Mouse (Mus musculus): ENCODE data around the gene Tespa1. TPM values are rescaled to one million over a fixed set of nuclear protein-coding genes. Genes with fewer than 3 reads are reported as not detected.
"Not testable (repeated sequence)": the region's sequence is repeated elsewhere in the genome, so short reads cannot be mapped to it uniquely, and the experiment has no call there.

Tespa1 gene
- polyA plus RNA-seq, 1 experiment: 72.4 TPM

- Histone ChIP-seq H3K36me3 (ENCODE audit: control insufficient read depth, insufficient read depth, low read length) (peaks cover 17% of the 10 kb centered on the region), H3K4me3 (ENCODE audit: control insufficient read depth, insufficient read depth, low read length) (no peak overlapping the region), H3K4me1 (replicated peaks; ENCODE audit: control insufficient read depth, insufficient read depth, low read length) (no peaks in the 10 kb centered on the region), H3K27me3 (ENCODE audit: control insufficient read depth, insufficient read depth, low read length) (no peaks in the 10 kb centered on the region), H3K27ac (ENCODE audit: control insufficient read depth, insufficient read depth, low read length) (no peak overlapping the region)
- WGBS: 96% methylated on average over 2 of the region's 2 CpGs
- TF ChIP-seq CTCF (IDR thresholded peaks at IDR 0.05; ENCODE audit: borderline replicate concordance, control insufficient read depth, extremely low read depth, insufficient read depth, low read length, poor library complexity) (no peak), POLR2A (IDR thresholded peaks at IDR 0.05; ENCODE audit: control insufficient read depth, extremely low read depth, insufficient read depth, low read length, poor library complexity) (no peak)
- DNase-seq: no peak
Measured at GRCm38 (mm10) chr10:130370005-130370682, 47.5 kb downstream of the Tespa1 start.

GRCm38 (mm10) chr10:130371644-130372043 lies 49.0 kb downstream of the Tespa1 start:
- WGBS: 90% methylated on average over 1 of the region's 1 CpGs
- no peaks in the 10 kb centered on the region for H3K4me1 ChIP-seq (replicated peaks; ENCODE audit: control insufficient read depth, insufficient read depth, low read length)
- H3K36me3 ChIP-seq (ENCODE audit: control insufficient read depth, insufficient read depth, low read length): peaks cover 7% of the 10 kb centered on the region
- H3K4me3 ChIP-seq (ENCODE audit: control insufficient read depth, insufficient read depth, low read length): no peak overlapping the region
- H3K27ac ChIP-seq (ENCODE audit: control insufficient read depth, insufficient read depth, low read length): no peak overlapping the region
- TF ChIP-seq POLR2A (IDR thresholded peaks at IDR 0.05; ENCODE audit: control insufficient read depth, extremely low read depth, insufficient read depth, low read length, poor library complexity) (no peak), CTCF (IDR thresholded peaks at IDR 0.05; ENCODE audit: borderline replicate concordance, control insufficient read depth, extremely low read depth, insufficient read depth, low read length, poor library complexity) (no peak)
- DNase-seq: no peak
- H3K27me3 ChIP-seq (ENCODE audit: control insufficient read depth, insufficient read depth, low read length): no peaks in the 10 kb centered on the region

- TF ChIP-seq POLR2A (IDR thresholded peaks at IDR 0.05; ENCODE audit: control insufficient read depth, extremely low read depth, insufficient read depth, low read length, poor library complexity) (no peak), CTCF (IDR thresholded peaks at IDR 0.05; ENCODE audit: borderline replicate concordance, control insufficient read depth, extremely low read depth, insufficient read depth, low read length, poor library complexity) (no peak)
- peaks cover 5% of the 10 kb centered on the region for H3K36me3 ChIP-seq (ENCODE audit: control insufficient read depth, insufficient read depth, low read length)
- no peak overlapping the region for H3K4me3 ChIP-seq (ENCODE audit: control insufficient read depth, insufficient read depth, low read length)
- no peak overlapping the region for H3K27ac ChIP-seq (ENCODE audit: control insufficient read depth, insufficient read depth, low read length)
- no peak for DNase-seq
- H3K27me3 ChIP-seq (ENCODE audit: control insufficient read depth, insufficient read depth, low read length): no peaks in the 10 kb centered on the region
- WGBS: 96% methylated on average over 2 of the region's 2 CpGs
- no peaks in the 10 kb centered on the region for H3K4me1 ChIP-seq (replicated peaks; ENCODE audit: control insufficient read depth, insufficient read depth, low read length)
Measured at GRCm38 (mm10) chr10:130372491-130373173, 50.0 kb downstream of the Tespa1 start.

DNA sequence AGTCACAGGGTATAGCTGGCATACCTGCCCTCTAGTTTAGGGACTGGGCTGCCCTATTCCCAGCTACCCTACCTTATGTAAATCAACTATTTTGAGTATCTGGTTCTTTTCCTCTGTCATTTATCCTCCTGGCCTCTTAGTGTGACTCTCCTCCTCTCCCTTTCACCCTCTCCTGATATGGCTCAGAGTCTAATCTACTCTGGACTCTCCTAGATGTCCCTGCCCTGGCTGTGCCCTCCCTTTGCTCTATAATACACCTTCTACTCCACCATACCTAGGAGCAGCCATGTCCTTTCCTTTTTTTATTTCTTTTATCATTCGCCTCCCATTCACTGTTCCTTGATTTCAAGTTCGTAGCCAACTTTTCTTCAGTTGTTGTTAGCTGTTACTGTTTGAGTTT lies 52.5 kb downstream of the Tespa1 start:
- no peak overlapping the region for H3K4me3 ChIP-seq (ENCODE audit: control insufficient read depth, insufficient read depth, low read length)
- WGBS: 93% methylated on average over 2 of the region's 2 CpGs
- no peaks in the 10 kb centered on the region for H3K27me3 ChIP-seq (ENCODE audit: control insufficient read depth, insufficient read depth, low read length)
- DNase-seq: no peak
- TF ChIP-seq POLR2A (IDR thresholded peaks at IDR 0.05; ENCODE audit: control insufficient read depth, extremely low read depth, insufficient read depth, low read length, poor library complexity): no peak
- TF ChIP-seq CTCF (IDR thresholded peaks at IDR 0.05; ENCODE audit: borderline replicate concordance, control insufficient read depth, extremely low read depth, insufficient read depth, low read length, poor library complexity): no peak
- H3K27ac ChIP-seq (ENCODE audit: control insufficient read depth, insufficient read depth, low read length): no peak overlapping the region
- H3K36me3 ChIP-seq (ENCODE audit: control insufficient read depth, insufficient read depth, low read length): no peaks in the 10 kb centered on the region; the same call in 1 of the 2 replicates
- no peaks in the 10 kb centered on the region for H3K4me1 ChIP-seq (replicated peaks; ENCODE audit: control insufficient read depth, insufficient read depth, low read length)

DNA sequence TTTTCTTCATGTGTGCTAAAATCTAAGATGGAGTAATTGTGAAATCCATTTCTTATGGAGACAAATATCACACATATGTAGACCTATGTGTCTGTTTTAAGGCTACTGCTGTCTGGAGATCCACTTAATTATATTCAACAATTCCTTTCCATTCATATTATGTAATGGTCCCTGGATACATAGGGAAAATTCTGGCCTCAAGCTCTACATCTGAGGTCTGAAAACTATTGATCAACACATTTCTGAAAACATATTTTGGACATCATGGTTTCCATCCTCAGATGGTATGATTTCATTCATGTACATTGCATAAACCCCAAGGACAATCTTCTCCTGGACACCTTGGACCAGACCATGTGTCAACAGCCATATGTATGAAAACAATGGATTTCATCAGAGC lies 71.6 kb downstream of the Tespa1 start, which contains the start of gene Vmn2r84:
TSS of gene Vmn2r84 (minus strand) at position 101 of the 400 bp plus-strand sequence.
- DNase-seq: no peak
- no peaks in the 10 kb centered on the region for H3K4me1 ChIP-seq (replicated peaks; ENCODE audit: control insufficient read depth, insufficient read depth, low read length)
- H3K36me3 ChIP-seq (ENCODE audit: control insufficient read depth, insufficient read depth, low read length): no peaks in the 10 kb centered on the region
- H3K27me3 ChIP-seq (ENCODE audit: control insufficient read depth, insufficient read depth, low read length): no peaks in the 10 kb centered on the region
- H3K27ac ChIP-seq (ENCODE audit: control insufficient read depth, insufficient read depth, low read length): no peak within 1 kb of the TSS
- TF ChIP-seq POLR2A (IDR thresholded peaks at IDR 0.05; ENCODE audit: control insufficient read depth, extremely low read depth, insufficient read depth, low read length, poor library complexity) (no peak), CTCF (IDR thresholded peaks at IDR 0.05; ENCODE audit: borderline replicate concordance, control insufficient read depth, extremely low read depth, insufficient read depth, low read length, poor library complexity) (no peak)
- H3K4me3 ChIP-seq (ENCODE audit: control insufficient read depth, insufficient read depth, low read length): no peak within 1 kb of the TSS

DNA sequence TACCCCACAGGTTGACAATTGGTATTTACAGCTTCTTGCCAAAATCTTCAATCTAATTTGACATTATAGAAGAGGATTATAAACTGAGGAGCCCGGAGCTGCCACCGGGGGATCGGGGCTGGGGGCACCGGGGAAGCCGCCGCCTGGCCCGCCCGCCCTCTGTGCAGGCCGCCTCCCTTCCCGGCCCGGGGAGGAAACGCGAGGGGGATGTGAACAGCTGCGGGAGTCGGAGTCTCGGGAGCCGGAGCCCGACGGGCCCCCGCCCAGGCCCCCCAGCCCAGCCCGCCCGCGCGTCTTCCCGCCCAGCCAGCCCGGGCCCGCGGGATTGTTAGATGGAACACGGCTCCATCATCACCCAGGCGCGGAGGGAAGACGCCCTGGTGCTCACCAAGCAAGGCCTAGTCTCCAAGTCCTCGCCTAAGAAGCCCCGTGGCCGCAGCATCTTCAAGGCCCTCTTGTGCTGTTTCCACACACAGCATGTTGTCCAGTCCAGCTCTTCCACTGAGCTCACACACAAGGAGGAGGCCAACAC lies 89.6 kb downstream of the Tespa1 start:
- 80% methylated on average over 28 of the region's 35 CpGs for WGBS
- not testable (repeated sequence) for H3K4me1 ChIP-seq (replicated peaks; ENCODE audit: control insufficient read depth, insufficient read depth, low read length); H3K27me3 ChIP-seq (ENCODE audit: control insufficient read depth, insufficient read depth, low read length); H3K27ac ChIP-seq (ENCODE audit: control insufficient read depth, insufficient read depth, low read length); DNase-seq; H3K4me3 ChIP-seq (ENCODE audit: control insufficient read depth, insufficient read depth, low read length); H3K36me3 ChIP-seq (ENCODE audit: control insufficient read depth, insufficient read depth, low read length)

Other genes starting within 250 kb of the Tespa1 start
- gene Olfr823, start 207.5 kb upstream of the Tespa1 start, polyA plus RNA-seq (2012; rRNA removed): not detected in 2 replicates
- gene Olfr824, start 192.9 kb upstream of the Tespa1 start, polyA plus RNA-seq (2012; rRNA removed): not detected in 2 replicates
- gene Olfr825, start 156.1 kb upstream of the Tespa1 start, polyA plus RNA-seq (2012; rRNA removed): not detected in 2 replicates
- gene Olfr826, start 138.7 kb upstream of the Tespa1 start, polyA plus RNA-seq (2012; rRNA removed): not detected in 2 replicates
- gene Olfr827, start 108.5 kb upstream of the Tespa1 start, polyA plus RNA-seq (2012; rRNA removed): not detected in 2 replicates
- 0.05 TPM in 1 of 2 replicates, not detected in the other for gene Neurod4, start 42.6 kb upstream of the Tespa1 start, polyA plus RNA-seq (2012; rRNA removed)
- 0.01 TPM in 1 of 2 replicates, not detected in the other for gene Vmn2r84, start 71.5 kb downstream of the Tespa1 start, polyA plus RNA-seq (2012; rRNA removed)
- not detected in 2 replicates for gene Vmn2r85, start 106.8 kb downstream of the Tespa1 start, polyA plus RNA-seq (2012; rRNA removed)
- gene Vmn2r86, start 133.2 kb downstream of the Tespa1 start, polyA plus RNA-seq (2012; rRNA removed): not detected in 2 replicates
- gene Vmn2r87, start 174.5 kb downstream of the Tespa1 start, polyA plus RNA-seq (2012; rRNA removed): not detected in 2 replicates